Mouse (Mus musculus): Measurements from ENCODE around the gene Alcam. TPM values are rescaled to one million over a fixed set of nuclear protein-coding genes. Genes with fewer than 3 reads are reported as not detected.

Gene Alcam
- polyA plus RNA-seq, 1 experiment from 2014 or later, result 28.1 TPM

DNA sequence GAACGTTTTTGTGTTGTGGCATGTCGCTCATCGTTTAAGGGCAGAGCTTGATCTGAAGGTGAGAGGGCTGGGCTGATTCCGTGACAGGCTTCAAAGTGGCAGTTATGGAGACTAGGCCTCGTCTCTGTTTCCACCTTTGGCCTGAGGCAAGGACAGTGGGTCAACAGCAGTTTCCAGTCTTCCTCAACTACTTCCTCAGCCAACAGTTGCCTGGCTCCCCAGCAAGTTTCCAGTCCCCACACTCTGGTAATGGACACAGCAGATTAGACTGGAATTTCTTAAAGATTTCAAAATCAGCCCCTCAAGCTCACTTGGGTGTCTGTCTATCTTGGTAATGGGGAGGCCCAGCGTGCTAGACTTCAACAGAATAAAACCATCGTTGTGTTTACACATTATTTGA is 224.4 kb downstream of the Alcam start:
- Histone ChIP-seq H3K4me3 (ENCODE audit: low read depth, low read length) (no peak overlapping the region), H3K4me1 (ENCODE audit: control insufficient read depth, insufficient read depth, low read length) (no peaks in the 10 kb centered on the region), H3K27me3 (ENCODE audit: control insufficient read depth, insufficient read depth, low read length) (no peaks in the 10 kb centered on the region), H3K27ac (replicated peaks; ENCODE audit: low read depth, low read length) (no peak overlapping the region), H3K4me2 (ENCODE audit: low read depth, low read length) (no peak overlapping the region), H3K9me3 (replicated peaks; ENCODE audit: control insufficient read depth, low read length) (no peaks in the 10 kb centered on the region), H3K36me3 (replicated peaks; ENCODE audit: control insufficient read depth, insufficient read depth, low read depth, low read length) (no peaks in the 10 kb centered on the region), H3K9ac (replicated peaks; ENCODE audit: low read length) (no peak overlapping the region)
- DNase-seq (ENCODE audit: low spot score) (no peak), ATAC-seq (replicated peaks; ENCODE audit: insufficient number of reproducible peaks, low FRiP score, low TSS enrichment, low read depth) (no peak)
- WGBS, result 55% methylated on average over 7 of the region's 7 CpGs

DNA sequence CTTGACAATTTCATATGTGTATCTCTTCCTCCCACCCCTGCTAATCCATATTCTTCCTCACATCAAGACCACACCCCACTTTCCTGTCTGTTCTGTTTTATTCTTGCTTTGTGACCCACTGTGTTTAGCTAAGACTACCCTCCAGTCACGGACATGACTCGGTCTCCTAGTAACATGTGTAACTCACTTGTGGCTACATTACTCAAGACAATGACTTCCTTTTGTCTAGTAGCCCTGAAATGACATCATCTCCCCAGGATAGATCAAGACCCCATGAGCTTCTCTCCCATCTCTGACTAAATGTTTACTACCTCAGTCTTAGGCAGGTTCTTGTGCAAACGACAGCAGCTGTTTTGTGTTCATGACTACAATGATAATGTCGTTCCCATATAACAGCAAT is 231.0 kb downstream of the Alcam start:
- Histone ChIP-seq H3K36me3 (replicated peaks; ENCODE audit: control insufficient read depth, insufficient read depth, low read depth, low read length) (no peaks in the 10 kb centered on the region), H3K4me3 (ENCODE audit: low read depth, low read length) (no peak overlapping the region), H3K27me3 (ENCODE audit: control insufficient read depth, insufficient read depth, low read length) (no peaks in the 10 kb centered on the region), H3K4me2 (ENCODE audit: low read depth, low read length) (no peak overlapping the region), H3K9ac (replicated peaks; ENCODE audit: low read length) (no peak overlapping the region), H3K4me1 (ENCODE audit: control insufficient read depth, insufficient read depth, low read length) (no peaks in the 10 kb centered on the region), H3K27ac (replicated peaks; ENCODE audit: low read depth, low read length) (no peak overlapping the region), H3K9me3 (replicated peaks; ENCODE audit: control insufficient read depth, low read length) (no peaks in the 10 kb centered on the region)
- WGBS, result 69% methylated on average over 4 of the region's 4 CpGs
- no peak for ATAC-seq (replicated peaks; ENCODE audit: insufficient number of reproducible peaks, low FRiP score, low TSS enrichment, low read depth)
- no peak for DNase-seq (ENCODE audit: low spot score)

DNA sequence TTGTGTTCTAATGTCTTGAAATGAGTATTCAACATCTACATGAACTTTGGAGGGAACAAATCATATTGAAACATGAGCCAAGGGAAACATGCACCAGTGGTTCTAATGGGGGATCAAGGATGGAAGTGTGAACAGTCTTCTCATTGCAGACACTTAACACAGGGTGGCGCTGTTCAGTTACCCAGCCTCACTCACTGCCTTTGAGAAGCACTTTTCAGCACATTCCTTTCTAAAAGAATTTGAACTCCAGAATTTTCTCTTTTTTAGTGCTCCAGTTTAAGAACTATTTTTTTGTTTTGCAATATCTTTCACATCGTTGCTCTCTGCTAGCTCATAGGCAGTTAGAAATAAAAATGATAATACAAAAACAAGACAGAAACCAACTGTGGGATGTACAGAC is 234.8 kb downstream of the Alcam start:
- no peak overlapping the region for H3K27ac ChIP-seq (replicated peaks; ENCODE audit: low read depth, low read length)
- 20% methylated on average over 2 of the region's 2 CpGs for WGBS
- no peaks in the 10 kb centered on the region for H3K36me3 ChIP-seq (replicated peaks; ENCODE audit: control insufficient read depth, insufficient read depth, low read depth, low read length)
- no peak for ATAC-seq (replicated peaks; ENCODE audit: insufficient number of reproducible peaks, low FRiP score, low TSS enrichment, low read depth)
- no peak overlapping the region for H3K9ac ChIP-seq (replicated peaks; ENCODE audit: low read length)
- no peaks in the 10 kb centered on the region for H3K9me3 ChIP-seq (replicated peaks; ENCODE audit: control insufficient read depth, low read length)
- H3K27me3 ChIP-seq (ENCODE audit: control insufficient read depth, insufficient read depth, low read length), result no peaks in the 10 kb centered on the region
- H3K4me1 ChIP-seq (ENCODE audit: control insufficient read depth, insufficient read depth, low read length), result no peaks in the 10 kb centered on the region
- no peak overlapping the region for H3K4me2 ChIP-seq (ENCODE audit: low read depth, low read length)
- no peak overlapping the region for H3K4me3 ChIP-seq (ENCODE audit: low read depth, low read length)
- DNase-seq (ENCODE audit: low spot score), result peak; percentile 65

DNA sequence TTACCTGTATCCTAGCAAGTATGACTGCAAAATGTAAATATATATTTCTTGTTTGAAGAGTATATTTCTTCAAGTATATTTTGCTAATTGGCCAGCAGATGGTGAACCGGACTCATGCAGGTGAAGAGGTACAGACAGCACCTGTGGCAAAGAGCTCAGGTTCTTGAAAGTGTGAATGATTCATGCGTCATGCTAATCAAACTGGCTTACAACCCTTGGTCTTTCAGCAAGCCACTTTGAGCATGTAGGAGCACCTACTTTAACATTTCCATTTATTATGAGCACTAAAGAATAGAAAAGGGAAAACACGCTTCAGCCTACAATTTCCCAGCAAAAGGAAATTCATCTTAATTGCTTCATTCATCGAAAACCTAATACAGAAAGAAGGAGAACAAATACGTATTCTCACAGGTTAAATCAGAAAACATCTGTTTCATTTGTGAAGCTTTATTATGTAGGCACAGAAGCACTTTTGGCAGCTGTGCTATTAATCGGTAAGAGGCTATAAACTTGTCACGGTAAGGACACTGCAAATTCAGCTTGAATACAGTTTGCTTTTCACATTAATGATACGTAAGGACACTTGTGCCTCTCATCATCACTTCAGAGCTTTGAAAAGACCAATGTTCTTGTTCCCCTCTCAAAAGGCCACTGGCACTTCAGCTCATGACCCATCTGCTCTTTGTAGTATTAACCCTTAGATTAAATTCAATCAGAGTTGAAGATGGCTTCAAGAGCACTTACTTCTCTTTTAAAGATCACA is 242.8 kb downstream of the Alcam start:
- H3K4me1 ChIP-seq (ENCODE audit: control insufficient read depth, insufficient read depth, low read length), result no peaks in the 10 kb centered on the region
- no peak for DNase-seq (ENCODE audit: low spot score)
- WGBS, result 89% methylated on average over 8 of the region's 8 CpGs
- no peak overlapping the region for H3K27ac ChIP-seq (replicated peaks; ENCODE audit: low read depth, low read length)
- H3K9me3 ChIP-seq (replicated peaks; ENCODE audit: control insufficient read depth, low read length), result no peaks in the 10 kb centered on the region
- H3K27me3 ChIP-seq (ENCODE audit: control insufficient read depth, insufficient read depth, low read length), result no peaks in the 10 kb centered on the region
- H3K36me3 ChIP-seq (replicated peaks; ENCODE audit: control insufficient read depth, insufficient read depth, low read depth, low read length), result no peaks in the 10 kb centered on the region
- no peak overlapping the region for H3K9ac ChIP-seq (replicated peaks; ENCODE audit: low read length)
- no peak overlapping the region for H3K4me2 ChIP-seq (ENCODE audit: low read depth, low read length)
- ATAC-seq (replicated peaks; ENCODE audit: insufficient number of reproducible peaks, low FRiP score, low TSS enrichment, low read depth), result no peak
- no peak overlapping the region for H3K4me3 ChIP-seq (ENCODE audit: low read depth, low read length)

- Histone ChIP-seq H3K9me3 (replicated peaks; ENCODE audit: control insufficient read depth, low read length) (no peaks in the 10 kb centered on the region), H3K4me2 (ENCODE audit: low read depth, low read length) (no peak overlapping the region), H3K4me3 (ENCODE audit: low read depth, low read length) (no peak overlapping the region), H3K27me3 (ENCODE audit: control insufficient read depth, insufficient read depth, low read length) (no peaks in the 10 kb centered on the region), H3K36me3 (replicated peaks; ENCODE audit: control insufficient read depth, insufficient read depth, low read depth, low read length) (no peaks in the 10 kb centered on the region; the same call in 1 of the 2 replicates), H3K27ac (replicated peaks; ENCODE audit: low read depth, low read length) (no peak overlapping the region), H3K4me1 (ENCODE audit: control insufficient read depth, insufficient read depth, low read length) (no peaks in the 10 kb centered on the region), H3K9ac (replicated peaks; ENCODE audit: low read length) (no peak overlapping the region)
- no peak for ATAC-seq (replicated peaks; ENCODE audit: insufficient number of reproducible peaks, low FRiP score, low TSS enrichment, low read depth)
- 87% methylated on average over 7 of the region's 7 CpGs for WGBS
- DNase-seq (ENCODE audit: low spot score), result no peak
Observed at GRCm38 (mm10) chr16:52200107-52200506, 253.8 kb downstream of the Alcam start.

Measured in embryonic facial prominence, embryonic 11.5 days (tissue).